ENCODE assay signal across 8 mouse cellular contexts in genomic region chr8:125254188-125255005, GRCm38 (mm10).
DNase-seq lines count a peak whose midpoint lies in the region; ATAC-seq and TF ChIP-seq lines count a peak whose summit lies in the region.

No protein-coding gene starts in this region.

- H3K9ac ChIP-seq in ES-E14 (ENCODE audit: insufficient read depth, low read depth, low read length, poor library complexity, severe bottlenecking): peak overlapping the region; percentile 43; the same call in 1 of the 2 replicates
- peak overlapping the region; percentile 60 for H3K9ac ChIP-seq in lung, embryonic 14.5 days

- no peaks in the 10 kb centered on the region for H3K9me3 ChIP-seq in ES-E14 (ENCODE audit: control insufficient read depth, insufficient read depth, low read depth, low read length)
- H3K9me3 ChIP-seq in lung, embryonic 14.5 days (ENCODE audit: low read depth, low read length): no peaks in the 10 kb centered on the region

- peak overlapping the region; percentile 39 to 57 for H3K4me3 ChIP-seq in ES-E14 (ENCODE audit: insufficient read depth in 1 of 2, low read depth in 1 of 2, low read length in 2 of 2, poor library complexity in 1 of 2, severe bottlenecking in 1 of 2)
- peak overlapping the region; percentile 66 for H3K4me3 ChIP-seq in cerebellum, adult 2 months (replicated peaks; ENCODE audit: insufficient read depth, low read depth, low read length)
- peak overlapping the region; percentile 35 for H3K4me3 ChIP-seq in lung, embryonic 14.5 days (ENCODE audit: low read depth, low read length)

- DNase-seq in ES-E14 (ENCODE audit: low read depth, low spot score): peak; percentile 25
- DNase-seq in cerebellum, adult 2 months: peak; percentile 95
- peak; percentile 89 for DNase-seq in layer of hippocampus, adult 9-10 months (ENCODE audit: low spot score)
- peak; percentile 93 for DNase-seq in lung, embryonic 14.5 days
- peak; percentile 63 for DNase-seq in ovary, adult 18-20 months (ENCODE audit: low spot score)
- DNase-seq in thymus, adult 18-20 months: peak; percentile 56 to 71

- in situ Hi-C loops in ES-E14 (cut with MboI; ENCODE audit: low sequenced_read_pairs in 2 of 2, unreplicated experiment in 2 of 2): no loop called here

- peak; percentile 58; the same call in 1 of the 2 replicates for TF ChIP-seq POLR2A in cerebellum, adult 2 months (IDR thresholded peaks at IDR 0.05; ENCODE audit: borderline replicate concordance, insufficient read depth, low read length)

- ATAC-seq in frontal cortex, adult (ENCODE audit: low TSS enrichment): peak; percentile 89
- peak; percentile 58 to 77 for ATAC-seq in hematopoietic stem cell, adult 5-6 weeks (replicated peaks in 1 of 2; ENCODE audit: insufficient read depth in 1 of 2, low FRiP score in 2 of 2, low TSS enrichment in 1 of 2, low read depth in 1 of 2, poor library complexity in 2 of 2, severe bottlenecking in 2 of 2)
- ATAC-seq in lung, embryonic 14.5 days (ENCODE audit: insufficient read depth): peak; percentile 72

- peaks cover 0 to 3% of the 10 kb centered on the region in 2 experiments; a peak in 1 of 4 replicates for H3K4me1 ChIP-seq in ES-E14 (ENCODE audit: control insufficient read depth in 2 of 2, insufficient read depth in 2 of 2, low read length in 2 of 2, poor library complexity in 1 of 2)
- H3K4me1 ChIP-seq in cerebellum, adult 2 months (ENCODE audit: control insufficient read depth, insufficient read depth, low read length): no peaks in the 10 kb centered on the region; the same call in 1 of the 2 replicates
- peaks cover 11% of the 10 kb centered on the region for H3K4me1 ChIP-seq in lung, embryonic 14.5 days (ENCODE audit: insufficient read depth)

- WGBS in cerebellum, adult 2 months: 1% methylated on average over 23 of the region's 23 CpGs
- 26% methylated on average over 23 of the region's 23 CpGs for WGBS in lung, embryonic 14.5 days

- no peaks in the 10 kb centered on the region for H3K36me3 ChIP-seq in ES-E14 (ENCODE audit: control insufficient read depth, insufficient read depth, low read length, poor library complexity, severe bottlenecking)
- H3K36me3 ChIP-seq in lung, embryonic 14.5 days (ENCODE audit: insufficient read depth): no peaks in the 10 kb centered on the region

- no peak overlapping the region; the same call in 1 of the 2 replicates for H3K27ac ChIP-seq in ES-E14 (ENCODE audit: insufficient read depth, low read depth, low read length, poor library complexity, severe bottlenecking)
- H3K27ac ChIP-seq in cerebellum, adult 2 months (ENCODE audit: insufficient read depth, low read length): peak overlapping the region; percentile 57
- H3K27ac ChIP-seq in lung, embryonic 14.5 days (ENCODE audit: low read depth): peak overlapping the region; percentile 85

- H3K27me3 ChIP-seq in cerebellum, adult 2 months (ENCODE audit: control insufficient read depth, insufficient read depth, low read length): no peaks in the 10 kb centered on the region
- no peaks in the 10 kb centered on the region for H3K27me3 ChIP-seq in lung, embryonic 14.5 days (ENCODE audit: insufficient read depth, low read length)

- H3K4me2 ChIP-seq in lung, embryonic 14.5 days: peak overlapping the region; percentile 71

- no peak for TF ChIP-seq CTCF in cerebellum, adult 2 months (IDR thresholded peaks at IDR 0.05; ENCODE audit: borderline replicate concordance, insufficient read depth, low read depth, low read length)
- no peak for TF ChIP-seq CTCF in lung, embryonic 14.5 days (IDR thresholded peaks at IDR 0.05; ENCODE audit: low read depth)

TF ChIP-seq in ES-E14, 5 proteins besides CTCF, POLR2A, EP300 and RAD21:
- TF ChIP-seq ZNF384 (IDR thresholded peaks at IDR 0.05; ENCODE audit: low read depth, low read length): no peak
- TF ChIP-seq HCFC1 (IDR thresholded peaks at IDR 0.05; ENCODE audit: borderline replicate concordance, insufficient read depth, low read length): no peak

Comparison
In these comparisons a context has a peak if more than half of its experiments do, and no peak if none do; other contexts are left out.
1. DNase-seq: peak in every context shown above with its lines; median percentile 95 in cerebellum, adult 2 months; 93 in lung, embryonic 14.5 days; 89 in layer of hippocampus, adult 9-10 months; 64 in thymus, adult 18-20 months; 63 in ovary, adult 18-20 months; 25 in ES-E14.